Mouse (Mus musculus) G1E (cell line): Measurements from ENCODE around the gene Crybb3. TPM values are rescaled to one million over a fixed set of nuclear protein-coding genes. Genes with fewer than 3 reads are reported as not detected.

ENCODE experiments used
- ATAC-seq: 2 replicates; pipeline ENCODE4 v1.8.0; 2016; ENCODE audit warnings: mild to moderate bottlenecking; ENCODE audit not compliant: insufficient number of reproducible peaks, poor library complexity, low FRiP score, severe bottlenecking; ENCODE audit errors: extremely low read depth
- DNase-seq: peaks from one replicate; pipeline ENCODE4 v3.0.0; 2012; ENCODE audit warnings: low spot score
- H3K27me3 ChIP-seq: 2 replicates; pipeline ENCODE4 v1.6.1; 2012; ENCODE audit warnings: mild to moderate bottlenecking, low read length, inconsistent platforms; ENCODE audit not compliant: insufficient read depth
- H3K36me3 ChIP-seq: replicated peaks from 2 replicates; pipeline ENCODE3; 2012; ENCODE audit warnings: mild to moderate bottlenecking, inconsistent platforms
- H3K4me1 ChIP-seq: 2 replicates; pipeline ENCODE4 v1.6.1; 2012; ENCODE audit warnings: low read depth, low read length, inconsistent platforms, mixed read lengths; ENCODE audit not compliant: insufficient read depth
- H3K4me3 ChIP-seq: 2 replicates; pipeline ENCODE4 v1.5.1; 2012; ENCODE audit warnings: low read depth, mild to moderate bottlenecking, inconsistent platforms, low read length, moderate library complexity, mixed read lengths
- H3K9me3 ChIP-seq: replicated peaks from 2 replicates; pipeline ENCODE4 v1.6.1; 2012; ENCODE audit warnings: inconsistent platforms
- CTCF ChIP-seq: IDR thresholded peaks from 2 replicates; pipeline ENCODE4 v1.5.1; 2012; ENCODE audit warnings: low read depth, low read length, inconsistent platforms, mixed read lengths
- GATA1 ChIP-seq: IDR thresholded peaks from 2 replicates; pipeline ENCODE4 v1.6.1; 2012; ENCODE audit warnings: borderline replicate concordance, low read length, inconsistent platforms, mixed read lengths
- GATA2 ChIP-seq: IDR thresholded peaks from 2 replicates; pipeline ENCODE4 v1.6.1; 2012; ENCODE audit warnings: low read depth, low read length, inconsistent platforms, borderline replicate concordance
- POLR2AphosphoS5 ChIP-seq: IDR thresholded peaks from 2 replicates; pipeline ENCODE4 v1.6.1; 2012; ENCODE audit warnings: low read depth, low read length, inconsistent platforms; ENCODE audit not compliant: insufficient replicate concordance
- TAL1 ChIP-seq: conservative IDR thresholded peaks from 2 replicates; pipeline ENCODE4 v1.6.1; 2012; ENCODE audit warnings: low read depth, low read length, inconsistent platforms, mixed read lengths
- polyA plus RNA-seq: library from polyadenylated mRNA; stranded (reverse); fragments of >175 nt; gene quantifications from 2 replicates; pipeline ENCODE4 v1.2.3, GENCODE M21; 2012
- total RNA-seq, 2 experiments: library from RNA; stranded (forward) in 1 of 2; stranded (reverse) in 1 of 2; fragments of 200-1000 nt in 1 of 2; fragments of >200 nt in 1 of 2; fragmentation: Nextera tagmentation in 1 of 2; gene quantifications; 2 replicates each; pipeline ENCODE4 v1.2.3; 2014 to 2017

Crybb3 gene
- total and polyA plus RNA-seq, 3 experiments: not detected

DNA sequence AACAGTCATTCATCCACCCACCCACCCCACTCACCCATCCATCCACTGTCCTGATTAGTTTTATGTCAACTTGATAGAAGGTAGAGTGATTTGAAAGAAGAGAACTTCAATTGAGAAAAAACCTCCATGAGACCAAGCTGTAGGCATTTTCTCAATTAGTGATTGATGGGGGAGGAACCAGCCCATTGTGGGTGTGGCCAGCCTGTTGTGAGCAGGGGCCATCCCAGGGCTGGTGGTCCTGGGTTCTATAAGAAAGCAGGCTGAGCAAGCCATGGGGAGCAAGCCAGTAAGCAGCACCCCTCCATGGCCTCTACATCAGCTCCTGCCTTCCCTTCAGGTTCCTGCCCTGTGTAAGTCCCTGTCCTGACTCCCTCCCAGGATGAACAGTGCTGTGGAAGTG, 11.4 kb downstream of the Crybb3 start, which contains the start of gene Crybb2:
Crybb2 (minus strand) TSS at position 101 of the 400 bp plus-strand sequence.
- DNase-seq: no peak
- no peak for TF ChIP-seq GATA2
- no peak for TF ChIP-seq POLR2AphosphoS5
- TF ChIP-seq CTCF: no peak
- no peak for TF ChIP-seq GATA1
- no peak for TF ChIP-seq TAL1
- Histone ChIP-seq H3K4me3 (no peak within 1 kb of the TSS), H3K4me1 (no peaks in the 10 kb centered on the region), H3K27me3 (no peaks in the 10 kb centered on the region), H3K36me3 (no peaks in the 10 kb centered on the region), H3K9me3 (peaks cover 78% of the 10 kb centered on the region)
- ATAC-seq: no peak

DNA sequence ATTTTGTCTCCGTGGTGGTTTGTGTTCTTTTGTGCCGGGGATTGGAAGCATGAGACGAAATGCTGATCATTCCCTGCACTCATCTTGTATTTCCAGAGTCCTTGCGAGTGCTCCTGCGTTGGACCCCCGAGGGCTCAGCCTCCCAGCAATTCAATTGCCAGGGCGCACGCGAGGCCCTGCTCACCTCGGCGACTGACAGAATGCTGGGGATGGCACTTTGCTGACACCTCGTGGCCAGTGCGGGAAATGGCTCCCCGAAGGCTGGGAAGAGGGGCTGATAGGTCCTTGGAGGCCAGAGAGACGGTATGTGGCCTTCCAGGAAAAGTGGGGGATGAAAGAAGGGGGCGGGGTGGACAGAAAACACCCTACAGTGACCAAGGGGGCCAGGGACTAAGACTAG, 27.1 kb downstream of the Crybb3 start:
- Histone ChIP-seq H3K27me3 (no peaks in the 10 kb centered on the region), H3K9me3 (peaks cover 90% of the 10 kb centered on the region), H3K36me3 (no peaks in the 10 kb centered on the region), H3K4me1 (no peaks in the 10 kb centered on the region), H3K4me3 (no peak overlapping the region)
- ATAC-seq: no peak
- TF ChIP-seq CTCF (no peak), GATA2 (no peak), POLR2AphosphoS5 (no peak), GATA1 (no peak), TAL1 (no peak)
- no peak for DNase-seq

DNA sequence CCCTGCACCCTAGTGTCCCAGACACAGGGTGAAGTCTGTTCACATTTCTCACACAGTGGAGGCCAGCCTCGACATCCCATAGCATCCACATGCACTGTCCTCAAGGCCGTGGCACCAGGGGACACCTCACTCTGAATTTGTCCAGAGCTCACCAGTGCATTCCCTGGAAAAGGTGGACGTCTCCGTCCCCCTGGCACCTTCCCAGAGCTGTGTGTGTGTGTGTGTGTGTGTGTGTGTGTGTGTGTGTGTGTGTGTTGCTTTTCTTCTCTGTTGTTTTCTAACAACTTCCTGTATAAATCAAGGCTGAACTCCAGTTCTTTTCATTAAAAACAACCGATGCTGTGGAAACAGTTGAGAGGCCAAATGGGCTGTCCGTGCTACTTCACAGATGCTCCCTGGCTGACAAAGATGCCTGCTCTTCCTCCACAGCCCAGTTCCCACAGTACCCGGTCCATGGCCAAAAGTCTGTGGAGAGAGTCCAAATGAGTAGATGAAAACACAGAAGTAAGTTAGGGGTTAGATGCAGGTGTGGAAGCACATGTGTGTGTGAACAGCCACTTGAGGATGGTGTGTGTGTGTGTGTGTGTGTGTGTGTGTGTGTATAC, 30.7 kb downstream of the Crybb3 start:
- Histone ChIP-seq H3K27me3 (no peaks in the 10 kb centered on the region), H3K4me1 (no peaks in the 10 kb centered on the region), H3K36me3 (no peaks in the 10 kb centered on the region), H3K4me3 (no peak overlapping the region), H3K9me3 (peaks cover 90% of the 10 kb centered on the region)
- TF ChIP-seq GATA2 (no peak), TAL1 (no peak), GATA1 (no peak), CTCF (no peak), POLR2AphosphoS5 (no peak)
- DNase-seq (no peak), ATAC-seq (no peak)

DNA sequence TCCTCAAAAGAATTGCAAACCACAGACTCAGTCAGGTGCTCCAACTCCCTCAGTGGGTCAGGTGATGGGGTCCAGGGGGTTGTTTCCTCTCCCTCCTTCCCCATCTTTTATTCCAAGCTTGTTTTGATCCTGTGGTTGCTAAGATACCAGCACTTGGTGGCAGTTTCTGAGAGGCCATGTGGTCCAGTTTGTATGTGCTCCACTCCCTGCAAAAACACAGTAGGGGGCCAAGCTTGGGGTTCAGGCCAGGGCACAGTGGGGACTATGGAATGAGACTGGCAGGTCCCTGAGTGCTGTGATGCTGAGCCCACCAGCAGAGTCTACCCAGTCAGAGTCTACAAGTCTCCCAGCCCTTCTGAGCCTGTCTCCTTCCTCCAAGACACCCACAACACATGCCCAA, 31.5 kb downstream of the Crybb3 start:
- Histone ChIP-seq H3K27me3 (no peaks in the 10 kb centered on the region), H3K4me1 (no peaks in the 10 kb centered on the region), H3K36me3 (no peaks in the 10 kb centered on the region), H3K9me3 (peaks cover 89% of the 10 kb centered on the region), H3K4me3 (no peak overlapping the region)
- no peak for TF ChIP-seq CTCF
- no peak for TF ChIP-seq TAL1
- TF ChIP-seq POLR2AphosphoS5: no peak
- TF ChIP-seq GATA2: no peak
- TF ChIP-seq GATA1: no peak
- no peak for DNase-seq
- no peak for ATAC-seq

DNA sequence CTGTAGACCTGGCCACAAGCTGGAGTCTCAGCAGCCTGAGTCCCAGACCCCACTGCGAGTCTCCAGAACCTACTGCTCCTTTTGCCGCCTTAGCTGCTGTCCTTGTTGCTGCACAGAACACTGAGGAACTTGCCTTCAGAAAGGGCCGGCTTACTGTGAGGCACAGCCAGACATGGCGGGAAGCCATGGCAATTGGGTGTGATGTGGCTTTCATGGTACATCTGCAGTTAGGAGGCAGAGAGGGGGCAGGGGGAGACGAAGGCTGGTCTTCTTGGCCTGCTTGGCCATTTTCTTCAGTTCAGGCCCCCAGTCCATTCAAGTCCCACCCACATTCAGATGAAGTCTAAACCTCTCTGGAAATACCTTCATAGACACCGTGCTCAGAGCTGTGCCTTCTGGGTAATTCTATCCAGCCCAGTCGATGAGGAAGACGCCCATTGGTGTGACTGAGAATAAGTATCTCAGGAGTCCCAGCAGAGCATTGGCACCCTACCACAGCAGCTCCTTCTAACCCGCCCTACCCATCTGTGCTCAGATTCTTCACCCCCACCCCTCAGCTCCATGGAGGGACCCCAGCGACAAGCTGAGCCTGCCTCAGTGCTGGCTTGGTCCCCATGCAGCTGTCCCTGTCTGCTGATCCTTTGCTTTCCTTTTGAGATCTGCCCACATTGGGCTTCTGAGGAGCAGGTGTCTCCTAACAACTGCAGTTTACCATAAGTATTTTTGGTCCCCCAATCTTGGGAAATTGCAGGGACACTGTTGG, 35.7 kb downstream of the Crybb3 start:
- ATAC-seq: no peak

DNA sequence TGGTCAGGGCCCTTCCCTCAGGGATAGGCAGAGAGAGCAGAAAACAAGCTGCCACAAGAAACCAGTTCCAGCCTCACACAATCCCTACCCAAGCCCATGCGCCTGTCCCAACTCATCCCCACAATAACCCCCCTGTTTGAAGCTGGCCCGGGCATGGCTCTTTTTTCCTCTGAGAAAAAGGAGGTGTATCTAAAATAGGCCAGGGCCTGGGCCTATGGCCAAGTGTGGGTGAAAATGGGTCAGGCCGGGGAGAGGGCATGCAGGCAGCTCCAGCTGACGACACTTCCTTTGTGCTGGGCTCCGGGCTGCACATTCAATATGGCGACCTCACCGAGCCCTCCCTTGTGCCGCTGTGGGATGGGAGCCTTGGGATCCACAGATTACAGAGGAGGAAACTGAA, 37.9 kb downstream of the Crybb3 start:
- H3K36me3 ChIP-seq: no peaks in the 10 kb centered on the region
- no peaks in the 10 kb centered on the region for H3K4me1 ChIP-seq
- TF ChIP-seq CTCF: no peak
- no peak for TF ChIP-seq TAL1
- no peak for TF ChIP-seq POLR2AphosphoS5
- no peak for TF ChIP-seq GATA2
- no peak for TF ChIP-seq GATA1
- peaks cover 81% of the 10 kb centered on the region for H3K9me3 ChIP-seq
- ATAC-seq (no peak), DNase-seq (no peak)
- H3K27me3 ChIP-seq: no peaks in the 10 kb centered on the region
- no peak overlapping the region for H3K4me3 ChIP-seq

More for the DNA sequence above, 35.7 kb downstream of the Crybb3 start:
- Histone ChIP-seq H3K36me3 (no peaks in the 10 kb centered on the region), H3K4me1 (no peaks in the 10 kb centered on the region), H3K27me3 (no peaks in the 10 kb centered on the region), H3K4me3 (no peak overlapping the region; the same call in 1 of the 2 replicates), H3K9me3 (peaks cover 84% of the 10 kb centered on the region)
- TF ChIP-seq POLR2AphosphoS5 (no peak), TAL1 (no peak), GATA1 (no peak), GATA2 (no peak), CTCF (no peak)
- no peak for DNase-seq
